Mouse (Mus musculus) adrenal gland, postnatal 10 days (tissue): ENCODE results near the gene Nphp4. TPM values are rescaled to one million over a fixed set of nuclear protein-coding genes. Genes with fewer than 3 reads are reported as not detected.
"Not testable (repeated sequence)": the region's sequence is repeated elsewhere in the genome, so short reads cannot be mapped to it uniquely, and the experiment has no call there.

Source experiments
- DNase-seq: peaks from one replicate; pipeline ENCODE4 v3.0.0; 2021; ENCODE audit warnings: mixed read lengths
- total RNA-seq, 2 experiments: library from RNA; stranded (reverse); gene quantifications; 2 replicates each; pipeline ENCODE4 v1.2.3; 2021

Nphp4 gene
- total RNA-seq, 2 experiments from 2014 or later: 3.0 to 4.3 TPM

DNA sequence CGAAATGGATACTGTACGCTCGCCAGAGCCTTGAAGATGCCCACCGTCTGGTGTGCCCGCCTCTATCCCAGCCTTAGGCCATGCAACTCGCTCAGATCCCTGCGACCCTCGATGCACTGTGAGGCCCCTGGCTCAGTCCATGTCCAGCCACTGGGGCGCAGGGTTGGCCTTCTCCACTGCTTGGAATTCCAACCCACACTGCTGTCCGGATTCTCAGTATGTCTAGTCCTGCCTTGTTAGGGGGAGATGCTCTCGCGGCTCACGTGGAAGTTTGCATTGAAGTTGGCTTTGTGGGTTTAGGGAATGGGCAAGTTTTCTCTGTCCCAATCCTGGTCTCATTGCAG, 1.7 kb downstream of the Nphp4 start:
- DNase-seq: no peak

DNA sequence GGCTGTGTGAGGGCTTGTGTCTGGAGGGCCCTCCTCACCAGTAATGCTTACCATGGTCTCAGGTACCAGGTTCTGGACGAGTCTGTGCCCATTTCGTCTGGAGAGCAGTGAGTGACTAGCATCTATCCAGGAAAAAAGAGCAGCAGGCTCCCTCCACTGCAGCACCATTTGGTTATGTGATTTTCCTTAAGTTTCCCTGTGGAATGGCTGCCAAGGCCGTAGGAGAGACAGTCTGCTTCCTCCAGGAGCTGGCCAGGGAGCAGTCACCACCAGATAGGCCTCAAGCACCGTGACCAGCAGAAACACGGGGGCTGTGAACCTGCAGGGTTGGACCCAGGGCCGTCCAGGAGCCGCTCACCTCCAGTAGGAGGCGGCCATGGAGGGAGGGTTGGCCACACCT, 3.9 kb downstream of the Nphp4 start:
- no peak for DNase-seq

DNA sequence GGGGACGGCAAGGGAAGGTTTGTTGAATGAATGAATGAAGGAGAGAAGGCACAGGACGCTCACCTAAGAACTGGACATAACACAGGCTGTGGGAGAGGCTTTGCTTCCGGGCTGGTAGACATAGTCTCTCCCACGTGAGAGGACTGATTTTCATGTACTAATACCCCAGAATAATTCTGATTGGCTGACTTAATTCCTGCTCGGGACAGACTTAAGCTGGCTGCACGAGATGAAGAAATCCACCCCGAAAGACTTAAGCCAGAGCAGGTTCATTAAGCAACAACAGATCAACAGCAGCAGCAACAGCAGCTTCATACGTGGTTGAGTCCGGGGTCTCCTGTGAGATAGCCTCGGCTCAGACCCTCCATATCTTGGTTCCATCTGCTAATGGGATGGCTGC, 11.5 kb downstream of the Nphp4 start:
- no peak for DNase-seq

- DNase-seq: no peak
Measured at GRCm38 (mm10) chr4:152490311-152490710, 13.8 kb downstream of the Nphp4 start.

GRCm38 (mm10) chr4:152491250-152491899, 14.9 kb downstream of the Nphp4 start:
- DNase-seq: peak; percentile 86

DNA sequence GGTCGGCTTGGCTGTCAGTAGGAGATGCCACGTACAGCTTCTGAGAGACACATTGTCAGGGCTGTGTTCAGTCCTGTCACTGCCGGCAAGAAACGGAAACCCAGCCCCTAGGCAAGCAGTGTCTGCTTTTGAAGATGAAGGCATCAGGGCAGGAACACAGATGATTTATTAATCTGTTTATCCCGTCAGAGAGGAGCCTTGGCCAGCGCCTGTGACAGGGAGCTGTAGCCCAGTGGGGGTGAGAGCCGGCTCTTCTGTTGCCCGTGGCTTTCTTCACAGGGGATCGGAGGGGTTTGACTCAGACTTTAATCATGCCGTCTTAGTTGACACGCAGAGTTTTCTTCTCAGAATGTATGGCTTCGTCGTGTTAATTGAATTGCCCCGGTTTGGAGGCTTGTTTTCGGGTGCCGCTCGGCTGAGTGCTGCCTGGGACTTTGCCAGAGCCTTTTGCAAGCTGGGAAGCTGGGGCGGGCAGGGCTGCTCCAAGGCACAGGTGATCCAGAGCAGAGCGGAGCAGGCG, 17.9 kb downstream of the Nphp4 start:
- peak; percentile 54 for DNase-seq

- no peak for DNase-seq
Measured at GRCm38 (mm10) chr4:152512221-152512925, 35.9 kb downstream of the Nphp4 start.

- no peak for DNase-seq
Measured at GRCm38 (mm10) chr4:152514884-152515283, 38.4 kb downstream of the Nphp4 start.

- DNase-seq: no peak
Measured at GRCm38 (mm10) chr4:152519106-152519505, 42.6 kb downstream of the Nphp4 start.

DNA sequence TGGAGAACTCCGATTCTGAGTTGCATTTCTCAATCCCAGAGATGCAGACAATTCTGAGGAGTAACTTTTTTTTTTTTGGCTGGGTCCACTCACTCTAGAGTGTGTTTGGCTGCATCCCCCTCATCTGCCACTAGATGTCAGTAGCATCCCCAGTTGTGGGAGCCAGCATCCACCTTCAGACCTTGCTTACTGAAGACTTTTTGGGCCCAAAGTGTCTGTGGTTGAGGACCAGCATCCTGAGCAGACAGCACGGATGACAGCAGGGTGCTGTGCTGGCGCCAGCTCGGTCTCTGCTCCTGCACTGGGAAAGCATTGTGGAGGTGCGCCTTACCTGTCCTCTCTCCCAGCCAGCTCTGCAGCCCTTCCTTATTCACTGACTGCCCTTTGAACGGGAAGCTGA, 43.6 kb downstream of the Nphp4 start:
- peak; percentile 70 for DNase-seq

DNA sequence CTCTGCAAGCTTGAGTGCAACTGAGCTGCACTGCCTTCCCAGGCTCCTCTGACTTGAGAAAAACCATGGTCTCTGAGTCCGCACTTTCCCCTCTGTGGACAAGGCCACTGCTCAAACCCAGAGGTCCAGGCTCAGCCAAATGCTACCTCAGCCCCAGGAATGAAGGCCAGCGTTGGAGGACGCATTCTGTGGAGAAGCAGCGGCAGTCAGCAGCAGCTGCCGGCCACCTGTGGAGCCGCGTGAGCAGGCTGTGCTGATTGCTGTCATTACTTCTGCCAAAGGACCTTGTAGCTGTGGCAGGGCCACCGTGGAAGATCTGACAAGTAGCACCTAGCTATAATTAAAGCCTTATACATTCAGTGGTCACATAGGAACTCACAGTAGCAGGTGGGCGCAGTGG, 56.4 kb downstream of the Nphp4 start:
- DNase-seq: no peak

DNA sequence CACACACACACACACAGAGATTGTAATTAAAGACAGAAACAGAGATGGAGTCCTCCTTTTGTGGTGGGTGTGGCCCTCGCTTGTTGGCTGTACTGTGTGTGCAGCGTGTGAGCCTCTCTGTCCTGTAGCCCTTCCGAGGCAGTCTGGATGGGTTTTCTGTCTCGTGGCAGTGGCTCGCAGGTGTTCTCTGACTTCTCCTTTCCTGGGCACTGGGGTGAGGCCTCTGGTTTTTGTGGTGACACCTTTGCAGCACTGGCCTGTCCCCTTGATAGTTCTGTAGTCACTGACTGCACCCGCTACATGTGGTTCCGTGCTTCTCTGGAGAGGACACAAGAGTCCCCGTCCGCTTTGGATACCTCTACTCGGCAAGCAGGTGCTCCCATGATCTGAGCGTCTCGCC, 63.2 kb downstream of the Nphp4 start:
- no peak for DNase-seq

- peak; percentile 31 for DNase-seq
Measured at GRCm38 (mm10) chr4:152541172-152541571, 64.7 kb downstream of the Nphp4 start.

DNA sequence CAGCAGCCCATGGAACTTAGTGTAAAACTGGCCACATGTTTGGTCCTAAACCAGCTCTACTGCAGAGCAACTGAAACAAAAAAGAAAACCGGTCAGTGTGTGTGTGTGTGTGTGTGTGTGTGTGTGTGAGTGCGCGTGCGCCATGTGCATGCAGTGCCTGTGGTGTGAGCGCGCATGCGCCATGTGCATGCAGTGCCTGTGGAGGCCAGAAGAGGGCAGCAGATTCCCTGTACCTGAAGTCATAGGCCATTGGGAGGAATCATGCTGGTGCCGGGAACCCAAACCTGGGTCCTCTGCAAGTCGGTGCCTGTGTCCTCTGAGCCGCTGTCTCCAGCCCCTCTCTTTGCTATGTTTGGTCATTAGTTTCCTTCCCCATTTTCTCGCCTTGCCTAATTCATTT, 65.9 kb downstream of the Nphp4 start:
- DNase-seq: no peak

GRCm38 (mm10) chr4:152546481-152546880, 70.0 kb downstream of the Nphp4 start:
- DNase-seq: no peak

- DNase-seq: no peak
Measured at GRCm38 (mm10) chr4:152547886-152548663, 71.6 kb downstream of the Nphp4 start.

GRCm38 (mm10) chr4:152549507-152550202, 73.1 kb downstream of the Nphp4 start:
- no peak for DNase-seq

DNA sequence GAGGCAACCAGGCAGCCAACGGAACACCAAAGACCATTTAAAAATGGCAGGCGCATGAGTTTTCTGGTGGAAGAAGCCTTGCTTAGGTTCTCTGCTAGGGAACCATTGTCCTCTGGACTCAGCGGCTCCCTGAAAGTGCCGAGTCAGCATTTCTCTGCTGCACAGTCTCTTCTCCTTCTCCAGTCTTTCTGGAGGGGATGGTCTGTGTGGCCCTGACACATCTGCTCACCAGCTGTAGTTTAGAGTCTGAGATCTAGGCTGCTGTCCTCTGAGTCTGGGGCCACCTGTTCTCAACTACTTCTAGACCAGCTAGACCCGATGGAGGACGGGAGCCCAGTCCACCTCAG, 73.7 kb downstream of the Nphp4 start:
- DNase-seq: no peak

GRCm38 (mm10) chr4:152553582-152554285, 77.2 kb downstream of the Nphp4 start:
- no peak for DNase-seq

DNA sequence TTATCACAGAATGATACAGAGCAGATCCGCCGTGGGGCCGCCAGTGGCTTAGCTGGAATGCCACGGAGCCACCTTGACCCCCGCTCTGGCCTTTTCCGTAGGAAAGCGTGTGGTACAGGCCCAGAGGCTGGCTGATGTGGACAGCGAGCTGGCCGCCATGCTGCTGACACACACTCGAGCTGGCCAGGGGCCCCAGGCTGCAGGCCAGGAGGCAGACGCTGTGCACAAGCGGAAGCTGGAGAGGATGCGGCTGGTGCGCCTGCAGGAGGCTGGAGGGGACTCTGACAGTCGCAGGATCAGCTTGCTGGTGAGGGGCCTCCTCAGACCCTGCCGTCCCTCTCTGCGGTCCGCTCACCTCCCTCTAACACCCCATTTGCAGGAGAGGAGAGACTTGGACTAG, 77.9 kb downstream of the Nphp4 start:
- no peak for DNase-seq

DNA sequence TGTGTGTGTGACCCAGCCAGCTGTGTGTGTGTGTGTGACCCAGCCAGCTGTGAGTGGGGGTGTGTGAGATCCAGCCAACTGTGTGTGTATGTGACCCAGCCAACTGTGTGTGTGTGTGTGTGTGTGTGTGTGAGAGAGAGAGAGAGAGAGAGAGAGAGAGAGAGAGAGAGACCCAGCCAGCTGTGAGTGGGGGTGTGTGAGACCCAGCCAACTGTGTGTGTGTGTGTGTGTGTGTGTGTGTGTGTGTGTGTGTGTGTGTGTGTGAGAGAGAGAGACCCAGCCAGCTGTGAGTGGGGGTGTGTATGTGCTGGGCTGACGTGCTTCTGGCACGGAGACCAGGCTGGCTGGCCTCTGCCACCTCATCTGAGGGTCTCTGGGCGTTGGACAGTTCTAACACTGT, 79.3 kb downstream of the Nphp4 start:
- DNase-seq: not testable (repeated sequence)

DNA sequence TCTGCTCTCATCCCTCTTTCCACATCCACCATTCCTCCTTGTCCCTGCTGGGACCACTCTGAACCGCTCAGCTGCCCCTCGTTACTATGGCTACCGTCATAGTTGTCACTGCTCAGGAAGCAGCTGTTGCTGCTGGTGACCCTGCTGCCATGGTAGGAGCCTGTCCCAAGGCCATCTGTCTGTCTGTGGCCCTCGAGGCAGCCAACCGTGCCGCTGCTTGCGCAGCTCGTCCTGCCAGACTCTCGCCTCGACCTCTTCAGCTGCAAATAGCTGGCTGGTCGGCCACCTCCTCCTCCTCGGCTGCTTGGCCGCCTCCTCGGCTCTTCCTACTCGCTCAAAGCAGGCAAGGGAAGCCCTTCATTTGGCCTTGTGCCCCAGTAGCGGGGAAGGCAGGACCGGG, 81.7 kb downstream of the Nphp4 start:
- DNase-seq: peak; percentile 30
